Mouse (Mus musculus) 3T3-L1 (cell line): Measurements from ENCODE around the gene Mapkap1.

Experiments
- DNase-seq: peaks from one replicate; pipeline ENCODE4 v3.0.0-alpha.2; 2015; ENCODE audit warnings: low read depth, low spot score

Mapkap1 gene

DNA sequence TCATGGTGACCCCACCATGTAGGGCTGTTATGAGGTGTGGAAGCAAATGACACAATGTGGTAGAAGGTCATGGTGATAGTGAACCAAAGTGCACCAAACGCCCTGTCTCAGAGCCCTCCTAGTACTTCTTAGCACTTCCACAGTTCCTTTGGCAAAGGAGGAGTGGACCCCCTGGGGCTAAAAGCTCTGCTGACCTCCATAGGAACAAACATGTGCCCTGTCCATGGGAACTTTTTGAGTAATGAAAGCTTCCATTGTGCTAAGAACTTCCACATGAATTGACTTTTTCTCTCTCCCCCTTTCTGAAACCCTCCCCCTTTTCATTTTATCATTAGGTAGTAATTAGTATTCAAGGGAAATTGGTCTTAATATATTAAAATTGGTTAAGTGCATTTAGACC is 164.5 kb downstream of the Mapkap1 start:
- DNase-seq, result no peak

DNA sequence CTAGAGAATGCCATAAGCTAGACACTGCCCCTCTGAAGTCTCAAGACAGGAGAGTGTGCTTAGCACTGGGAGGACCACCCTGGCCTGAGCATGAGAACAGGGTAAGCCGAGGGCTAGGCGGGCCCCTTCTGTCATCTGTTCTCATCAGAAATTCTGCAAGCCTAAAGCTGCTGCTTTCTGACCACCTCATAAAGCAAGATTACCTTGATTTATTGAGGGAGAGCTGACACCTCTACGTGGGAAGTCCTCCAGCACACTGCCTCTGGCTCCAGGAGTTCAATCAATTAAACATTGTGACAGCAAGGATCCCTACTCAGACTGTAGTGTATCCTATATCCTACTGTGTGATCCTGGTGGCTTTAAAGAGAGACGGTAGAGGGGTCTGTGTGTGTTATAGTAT is 166.5 kb downstream of the Mapkap1 start:
- no peak for DNase-seq

DNA sequence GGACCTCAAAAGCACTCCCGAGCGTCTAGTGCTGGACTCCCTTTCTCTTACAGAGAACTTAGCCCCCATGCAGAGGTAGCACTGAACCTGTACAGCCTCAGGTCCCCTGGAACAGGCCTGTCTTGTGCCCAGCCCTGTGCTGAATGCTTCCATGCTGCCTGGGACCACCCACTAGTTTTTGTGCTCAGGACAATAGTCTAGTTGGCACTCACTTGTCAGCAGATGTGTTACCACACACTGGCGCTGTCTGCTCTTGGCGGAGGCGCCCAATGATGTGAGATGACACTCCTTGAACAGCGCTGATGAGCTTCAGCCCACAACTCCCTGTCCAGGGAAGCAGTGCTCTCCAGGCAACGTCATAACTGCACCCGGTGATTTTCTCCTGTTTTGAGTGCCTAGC is 182.0 kb downstream of the Mapkap1 start:
- no peak for DNase-seq

GRCm38 (mm10) chr2:34591721-34592360 is 185.3 kb downstream of the Mapkap1 start:
- DNase-seq, result no peak

DNA sequence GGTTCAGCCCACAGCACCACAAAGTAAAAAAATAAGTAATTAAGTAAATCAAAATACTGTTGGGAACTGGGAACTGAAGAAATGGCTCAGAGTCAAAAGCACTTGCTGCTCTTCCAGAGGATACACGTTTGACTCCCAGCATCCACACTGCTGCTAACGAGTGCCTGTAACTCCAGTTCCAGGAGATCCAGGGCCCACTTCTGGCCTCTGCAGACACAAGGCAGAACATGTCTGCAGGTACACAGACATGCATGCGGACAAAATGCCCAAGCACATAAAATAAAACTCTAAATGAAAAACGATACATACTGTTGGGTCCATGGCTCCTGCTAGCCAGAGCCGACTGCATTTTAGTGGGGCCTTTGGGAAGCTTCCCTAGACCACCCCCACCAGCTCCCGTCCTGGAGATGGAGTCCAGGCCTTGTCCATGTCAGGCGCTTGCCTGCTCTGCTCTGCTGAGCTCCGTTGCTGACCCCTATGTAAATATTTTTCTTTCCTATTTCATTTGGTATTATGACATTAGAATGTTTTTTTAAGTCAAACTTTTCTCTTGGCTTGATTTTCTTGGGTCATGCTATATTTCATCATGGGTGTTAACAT is 185.9 kb downstream of the Mapkap1 start:
- DNase-seq, result no peak

GRCm38 (mm10) chr2:34594001-34594400 is 187.4 kb downstream of the Mapkap1 start:
- no peak for DNase-seq

- no peak for DNase-seq
Measured at GRCm38 (mm10) chr2:34599606-34600255, 193.2 kb downstream of the Mapkap1 start.

DNA sequence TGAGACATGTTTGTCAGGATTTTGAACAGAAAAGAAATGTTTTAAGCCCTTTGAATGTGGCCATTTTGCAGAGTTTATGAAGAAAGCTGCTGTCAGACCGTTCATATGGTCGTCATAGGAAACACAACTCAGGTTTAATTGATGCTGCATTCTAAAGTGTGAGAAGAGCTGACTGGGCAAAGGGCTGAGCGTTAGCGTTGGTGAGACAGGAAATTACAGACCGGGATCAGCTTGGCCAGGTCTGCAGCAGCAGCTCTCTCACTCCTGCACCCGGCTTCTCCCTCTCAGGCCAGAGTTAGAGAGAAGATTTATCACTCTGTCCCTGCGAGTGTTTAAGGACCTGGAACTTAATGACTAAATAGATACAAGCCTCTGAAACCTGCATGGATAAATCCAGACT is 194.2 kb downstream of the Mapkap1 start:
- no peak for DNase-seq

- DNase-seq, result peak; percentile 66
Measured at GRCm38 (mm10) chr2:34602111-34602541, 195.6 kb downstream of the Mapkap1 start.

GRCm38 (mm10) chr2:34602896-34603295 is 196.3 kb downstream of the Mapkap1 start:
- DNase-seq, result no peak

DNA sequence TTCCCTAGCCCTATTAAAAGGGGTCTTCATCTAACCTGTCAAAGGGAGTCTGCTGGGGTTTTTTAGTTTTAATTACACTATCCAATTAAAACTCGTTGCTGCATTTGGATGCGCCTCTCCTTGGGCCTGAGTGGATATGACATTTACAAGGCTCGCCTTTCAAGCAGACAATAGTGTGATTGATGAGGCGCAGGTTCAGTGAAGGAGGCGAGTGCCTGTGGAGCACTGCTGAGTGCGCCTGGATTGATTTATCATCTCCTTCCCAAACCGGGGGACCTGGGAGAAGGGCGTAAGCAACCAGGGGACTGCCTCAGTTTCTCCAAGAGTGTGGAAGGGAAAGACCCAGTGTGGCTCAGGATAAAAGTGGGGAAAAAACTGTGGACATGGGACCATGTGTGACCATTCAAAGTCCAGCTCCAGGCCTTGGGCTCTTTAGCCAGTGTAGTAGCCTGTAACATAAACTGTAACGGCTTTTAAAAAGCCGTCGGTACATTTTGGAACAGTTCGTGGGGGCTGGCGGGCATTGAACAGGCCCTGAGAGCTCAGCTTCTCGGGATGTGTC is 197.2 kb downstream of the Mapkap1 start:
- no peak for DNase-seq

- DNase-seq, result no peak
Measured at GRCm38 (mm10) chr2:34605040-34605439, 198.5 kb downstream of the Mapkap1 start.

- no peak for DNase-seq
Measured at GRCm38 (mm10) chr2:34608917-34609316, 202.3 kb downstream of the Mapkap1 start.

GRCm38 (mm10) chr2:34609516-34609915 is 202.9 kb downstream of the Mapkap1 start:
- peak; percentile 89 for DNase-seq

DNA sequence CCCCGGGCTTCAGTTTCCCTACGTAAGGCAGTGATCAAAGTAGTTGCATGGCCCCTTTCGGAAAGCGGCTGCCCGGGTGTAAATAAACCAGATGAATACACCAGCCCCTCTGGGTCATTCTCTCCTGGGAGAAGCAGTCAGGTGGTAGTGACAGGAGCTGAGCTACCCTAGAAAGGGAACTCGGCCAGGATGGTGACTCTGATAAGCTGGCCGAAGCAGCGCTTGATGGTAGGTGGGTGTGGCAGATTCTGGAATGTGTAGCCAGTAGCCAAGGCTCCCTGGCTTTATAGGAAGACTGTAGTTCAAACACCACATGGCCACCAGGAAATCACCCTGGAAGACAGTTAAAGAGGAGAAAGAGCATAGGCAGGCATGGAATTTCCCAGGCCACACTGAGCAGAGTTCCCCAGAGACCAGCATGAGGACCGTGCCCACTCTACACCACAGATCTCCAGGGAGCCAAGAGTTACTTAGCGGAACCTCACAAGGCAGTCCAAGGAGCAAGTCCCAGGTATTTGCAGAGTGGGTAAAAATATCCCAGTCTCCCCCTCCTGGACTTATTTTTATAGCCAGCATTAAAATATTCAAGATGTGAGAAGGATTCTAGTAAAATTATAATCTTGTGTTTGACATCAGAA is 214.3 kb downstream of the Mapkap1 start:
- peak; percentile 40 for DNase-seq

DNA sequence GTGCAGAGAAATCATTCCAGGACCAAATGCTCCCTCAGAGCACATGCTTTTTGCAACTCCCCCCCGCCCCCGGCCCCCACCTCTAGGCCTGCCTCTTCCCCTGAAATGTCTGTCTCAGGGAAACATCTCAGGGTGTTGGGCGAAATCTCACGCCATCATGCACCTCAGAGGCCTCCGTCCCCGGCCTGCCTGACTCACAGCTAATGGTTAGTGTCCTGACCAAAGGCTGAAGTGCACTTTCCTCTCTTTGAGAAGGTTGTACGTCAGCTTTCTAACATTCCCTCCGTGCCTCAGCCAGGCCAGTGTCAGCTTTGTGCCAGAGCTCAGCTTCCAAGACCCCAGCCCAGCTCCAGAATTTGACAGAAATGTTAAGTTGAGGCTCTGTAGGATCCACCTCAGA is 214.9 kb downstream of the Mapkap1 start:
- no peak for DNase-seq

GRCm38 (mm10) chr2:34622518-34622917 is 215.9 kb downstream of the Mapkap1 start:
- no peak for DNase-seq

DNA sequence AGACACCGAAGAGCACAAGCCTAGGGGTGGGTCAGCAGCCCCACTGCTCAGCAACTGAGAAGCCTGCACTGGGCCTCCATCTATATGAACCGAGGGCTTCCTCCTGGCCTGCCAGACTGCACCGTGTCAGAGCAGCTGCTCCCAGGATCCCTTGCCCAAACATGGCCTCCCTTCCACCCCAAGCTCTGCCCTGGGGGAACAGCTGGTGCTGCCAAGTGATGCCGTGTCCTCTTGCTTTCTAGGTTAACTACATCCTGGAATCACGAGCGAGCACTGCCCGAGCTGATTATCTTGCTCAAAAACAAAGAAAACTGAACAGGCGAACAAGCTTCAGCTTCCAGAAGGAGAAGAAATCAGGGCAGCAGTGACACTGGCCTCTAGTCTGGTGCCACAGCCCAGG is 216.6 kb downstream of the Mapkap1 start:
- DNase-seq, result no peak

DNA sequence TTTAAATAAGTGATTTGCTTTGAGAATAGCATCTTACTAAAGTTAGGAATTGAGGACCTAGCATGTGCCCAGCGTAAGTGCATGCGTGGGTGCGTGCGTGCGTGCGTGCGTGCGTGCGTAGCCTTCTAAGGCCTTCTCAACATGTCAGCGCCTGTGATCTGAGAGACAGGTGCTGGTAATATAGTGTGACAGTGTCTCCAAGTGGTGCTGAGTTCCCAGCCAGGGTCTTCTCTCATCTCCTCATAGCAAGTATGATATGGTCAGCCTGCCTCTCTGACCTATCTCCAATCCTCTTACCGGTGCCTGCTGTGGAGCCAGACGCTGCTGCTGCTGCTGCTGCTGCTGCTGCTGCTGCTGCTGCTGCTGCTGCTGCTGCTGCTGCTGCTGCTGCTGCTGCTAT is 217.5 kb downstream of the Mapkap1 start:
- DNase-seq, result no peak

DNA sequence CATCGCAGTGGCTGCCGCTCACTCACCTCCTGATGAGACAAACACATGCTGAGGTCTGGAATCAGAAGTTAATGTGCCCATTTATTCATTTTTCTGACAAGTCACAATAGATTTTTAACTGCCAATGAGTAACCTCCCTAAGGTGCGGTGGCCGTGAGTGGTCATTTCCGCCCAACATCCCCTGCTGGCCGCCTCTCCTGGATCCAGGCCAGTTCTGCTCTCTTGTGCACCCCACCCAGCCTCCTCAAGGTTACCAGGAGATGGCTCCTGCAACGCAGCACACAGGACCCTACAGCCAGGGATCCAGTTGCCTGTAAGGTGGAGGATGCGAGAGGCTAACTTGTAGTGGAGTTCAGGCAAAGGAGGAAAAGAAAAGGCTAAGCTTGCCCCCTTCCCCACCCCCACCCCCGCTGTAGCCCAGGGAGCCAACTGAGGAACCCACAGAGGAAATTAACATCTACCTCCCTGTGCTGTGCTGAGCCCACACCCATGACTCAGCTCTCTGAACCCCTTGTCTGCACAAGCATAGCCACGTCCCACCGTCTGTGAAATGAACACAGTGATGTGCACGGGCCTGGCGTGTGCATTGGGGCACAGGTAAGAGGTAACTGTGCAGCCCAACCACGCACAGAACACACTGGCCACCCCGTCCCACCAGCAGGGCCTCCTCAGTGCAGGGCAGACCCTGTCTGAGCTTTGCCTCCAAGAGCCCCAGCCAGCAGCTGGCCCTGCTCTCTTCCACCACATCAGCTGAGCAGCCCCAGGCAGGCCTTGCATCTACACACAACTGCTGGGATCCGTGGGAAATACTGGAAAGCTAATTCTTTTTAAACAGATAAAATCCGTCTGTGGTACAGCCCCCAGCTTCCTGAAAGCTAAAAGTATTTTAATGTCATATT is 221.0 kb downstream of the Mapkap1 start:
- no peak for DNase-seq

GRCm38 (mm10) chr2:34628903-34629540 is 222.5 kb downstream of the Mapkap1 start:
- no peak for DNase-seq
